Mouse (Mus musculus): ENCODE results near the gene Apon.
"Not testable (repeated sequence)": the region's sequence is repeated elsewhere in the genome, so short reads cannot be mapped to it uniquely, and the experiment has no call there.

Apon gene

DNA sequence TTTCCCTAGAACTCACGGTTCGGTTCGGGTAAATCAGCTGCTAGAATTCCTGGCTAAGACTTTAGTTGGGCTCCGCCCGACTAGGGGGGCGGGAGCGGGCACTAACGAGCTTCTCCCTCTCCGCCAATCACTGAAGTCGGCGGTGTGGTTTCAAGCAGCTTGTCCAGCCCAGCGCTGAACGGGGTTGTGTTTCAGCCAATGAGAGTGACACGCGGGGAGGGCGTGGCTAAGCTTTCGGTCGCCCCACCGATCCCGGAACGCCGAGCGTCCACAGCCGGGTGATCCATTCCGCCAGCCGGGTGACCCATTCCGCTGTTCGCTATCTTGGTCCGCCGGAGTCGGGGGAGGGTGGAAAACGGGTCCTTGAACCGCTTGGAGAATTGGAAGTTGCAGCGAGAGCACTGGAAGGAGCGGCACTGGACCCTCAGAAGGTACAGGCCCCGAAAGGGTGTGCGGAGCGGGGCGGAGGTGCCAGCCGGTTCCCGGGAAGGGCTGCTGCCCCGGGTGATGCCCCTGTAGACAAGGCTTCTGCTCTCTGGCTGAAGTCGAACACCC, 16.5 kb downstream of the Apon start, which contains the start of gene Stat2:
TSS of gene Stat2 (plus strand) at position 273 of the 555 bp plus-strand sequence.
- in situ Hi-C loops (cut with MboI; ENCODE audit: unreplicated experiment in 2 of 2), result no loop called here

DNA sequence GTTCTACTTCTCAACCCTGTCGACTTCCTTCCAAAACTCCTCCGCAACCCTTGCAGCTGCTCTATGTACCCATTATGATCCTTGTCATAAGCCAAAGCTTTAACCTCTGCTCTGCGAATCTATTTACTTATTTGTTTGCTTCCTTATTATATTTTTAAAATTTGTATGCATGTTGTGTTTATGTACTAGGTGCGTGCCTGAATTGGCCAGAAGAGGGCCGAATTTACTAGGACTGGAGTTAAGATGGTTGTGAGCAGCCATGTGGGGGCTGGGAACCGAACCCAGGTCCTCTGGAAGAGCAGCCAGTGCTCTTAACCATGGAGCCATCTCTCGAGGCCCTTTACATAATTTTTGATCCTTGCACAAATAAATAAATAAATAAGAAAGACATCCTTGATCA, 17.0 kb downstream of the Apon start:
- in situ Hi-C loops (cut with MboI; ENCODE audit: unreplicated experiment in 2 of 2), result no loop called here

DNA sequence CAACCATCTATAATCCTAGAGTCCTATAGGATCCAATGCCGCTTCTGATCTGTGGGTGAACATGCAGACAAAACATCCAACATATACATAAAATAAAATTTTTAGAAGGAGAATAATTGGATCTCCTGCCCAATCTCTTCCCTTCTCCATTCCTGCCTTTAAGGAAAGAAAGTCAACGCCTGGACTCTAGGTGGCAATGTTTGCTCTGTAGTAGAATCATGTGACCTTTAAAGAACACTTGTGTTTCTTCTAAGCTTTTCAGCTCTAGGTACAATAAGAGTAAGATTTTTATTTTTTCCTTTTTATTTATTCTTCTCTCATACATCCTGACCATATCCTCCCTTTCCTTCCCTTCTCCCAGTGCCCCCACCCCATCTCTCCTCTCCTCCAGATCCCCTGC, 18.0 kb downstream of the Apon start:
- in situ Hi-C loops (cut with MboI; ENCODE audit: unreplicated experiment in 2 of 2), result no loop called here

DNA sequence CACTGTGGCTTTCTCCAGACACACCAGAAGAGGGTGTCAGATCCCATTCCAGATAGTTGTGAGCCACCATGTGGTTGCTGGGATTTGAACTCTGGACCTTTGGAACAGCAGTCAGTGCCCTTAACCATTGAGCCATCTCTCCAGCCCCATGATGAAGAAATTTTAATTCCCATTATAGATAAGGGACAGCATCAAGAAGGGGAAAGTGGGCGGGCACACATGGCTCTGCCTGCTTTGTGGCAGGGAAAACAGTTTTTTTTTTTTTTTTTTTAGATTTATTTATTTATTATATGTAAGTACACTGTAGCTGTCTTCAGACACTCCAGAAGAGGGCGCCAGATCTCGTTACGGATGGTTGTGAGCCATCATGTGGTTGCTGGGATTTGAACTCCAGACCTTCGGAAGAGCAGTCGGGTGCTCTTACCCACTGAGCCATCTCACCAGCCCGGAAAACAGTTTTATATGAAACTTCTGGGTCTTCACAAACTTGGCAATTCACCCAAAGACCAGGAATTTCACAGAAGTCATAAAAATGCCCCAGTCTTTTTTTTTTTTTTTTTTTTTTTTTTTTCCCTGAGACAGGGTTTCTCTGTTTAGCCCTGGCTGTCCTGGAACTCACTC, 19.0 kb downstream of the Apon start:
- in situ Hi-C loops (cut with MboI; ENCODE audit: unreplicated experiment in 2 of 2), result not testable (repeated sequence)

DNA sequence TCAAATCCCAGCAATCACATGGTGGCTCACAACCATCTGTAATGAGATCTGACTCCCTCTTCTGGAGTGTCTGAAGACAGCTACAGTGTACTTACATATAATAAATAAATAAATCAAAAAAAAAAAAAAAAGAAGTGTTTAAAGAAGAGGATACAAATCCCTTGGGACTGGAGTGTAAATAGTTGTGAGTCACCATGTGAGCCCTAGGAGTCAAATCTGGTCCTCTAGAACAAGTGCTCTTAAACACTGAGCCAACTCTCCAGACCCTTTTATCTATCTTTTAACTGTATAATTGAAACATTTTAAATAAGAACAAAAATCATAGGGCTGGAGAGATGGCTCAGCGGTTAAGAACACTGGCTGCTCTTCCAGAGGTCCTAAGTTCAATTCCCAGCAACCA, 21.5 kb downstream of the Apon start:
- in situ Hi-C loops (cut with MboI; ENCODE audit: unreplicated experiment in 2 of 2), result not testable (repeated sequence)

DNA sequence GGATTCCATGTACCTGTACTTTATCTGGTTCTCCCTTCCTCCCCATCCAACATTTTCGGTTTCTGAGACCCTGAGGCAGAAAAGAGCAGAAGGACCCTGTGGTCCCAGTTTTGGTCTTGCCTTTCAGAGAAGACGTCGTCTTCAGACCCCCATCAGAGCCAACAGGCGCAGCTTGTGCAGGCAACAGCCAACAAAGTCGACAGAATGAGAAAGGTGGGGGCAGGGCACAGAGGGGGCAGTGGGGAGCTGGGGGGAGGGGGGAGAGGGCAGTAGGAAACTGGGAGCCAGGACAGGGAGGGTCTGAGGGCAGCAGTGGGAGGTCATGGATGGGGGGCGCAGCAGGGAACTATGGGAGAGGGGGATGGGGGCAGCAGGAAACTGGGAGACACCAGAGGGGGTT, 24.3 kb downstream of the Apon start:
- in situ Hi-C loops (cut with MboI; ENCODE audit: unreplicated experiment in 2 of 2), result no loop called here

DNA sequence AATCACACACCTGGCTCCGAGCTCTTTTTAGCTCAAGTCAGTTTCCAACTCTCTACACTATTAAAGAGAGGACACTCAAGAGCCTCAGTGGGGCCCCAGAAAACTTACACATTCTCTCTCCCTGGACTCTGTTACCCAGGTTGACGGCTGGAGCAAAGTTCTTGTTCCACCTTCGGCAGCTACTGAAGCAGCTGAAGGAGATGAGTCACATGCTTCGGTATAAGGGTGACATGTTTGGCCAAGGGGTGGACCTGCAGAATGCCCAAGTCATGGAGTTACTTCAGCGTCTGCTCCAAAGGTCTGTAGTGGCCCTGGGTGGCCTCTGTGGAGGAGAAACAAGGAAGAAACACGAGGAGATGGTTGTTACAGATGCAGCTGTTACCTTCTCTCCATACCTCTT, 27.0 kb downstream of the Apon start:
- in situ Hi-C loops (cut with MboI; ENCODE audit: unreplicated experiment in 2 of 2), result loop anchor here in 1 of 2 experiments (5.0 kb wide), 1 partner anchor 69 kb away; the partner anchor contains the start of gene Spryd4

DNA sequence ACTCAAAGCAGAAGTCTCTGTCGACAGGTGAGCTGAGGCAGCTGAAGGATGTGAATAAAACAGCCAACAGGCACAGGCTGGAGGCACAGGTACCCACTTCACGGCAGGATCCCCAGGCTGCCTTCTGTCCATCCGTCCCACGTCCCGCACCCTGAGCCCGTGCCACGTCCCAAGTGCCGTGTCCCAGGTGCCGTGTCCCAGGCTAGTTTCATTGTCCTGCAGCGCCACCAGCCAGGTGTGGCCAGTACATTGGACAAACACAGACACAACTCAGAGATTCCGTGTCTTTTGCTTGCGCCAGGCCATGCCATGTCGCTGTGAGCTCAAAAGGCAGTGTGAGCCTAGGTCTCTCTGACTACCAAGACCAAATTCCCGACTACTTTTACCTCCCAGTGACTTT, 27.8 kb downstream of the Apon start:
- in situ Hi-C loops (cut with MboI; ENCODE audit: unreplicated experiment in 2 of 2), result loop anchor here in 1 of 2 experiments (5.0 kb wide), 1 partner anchor 69 kb away; the partner anchor contains the start of gene Spryd4

DNA sequence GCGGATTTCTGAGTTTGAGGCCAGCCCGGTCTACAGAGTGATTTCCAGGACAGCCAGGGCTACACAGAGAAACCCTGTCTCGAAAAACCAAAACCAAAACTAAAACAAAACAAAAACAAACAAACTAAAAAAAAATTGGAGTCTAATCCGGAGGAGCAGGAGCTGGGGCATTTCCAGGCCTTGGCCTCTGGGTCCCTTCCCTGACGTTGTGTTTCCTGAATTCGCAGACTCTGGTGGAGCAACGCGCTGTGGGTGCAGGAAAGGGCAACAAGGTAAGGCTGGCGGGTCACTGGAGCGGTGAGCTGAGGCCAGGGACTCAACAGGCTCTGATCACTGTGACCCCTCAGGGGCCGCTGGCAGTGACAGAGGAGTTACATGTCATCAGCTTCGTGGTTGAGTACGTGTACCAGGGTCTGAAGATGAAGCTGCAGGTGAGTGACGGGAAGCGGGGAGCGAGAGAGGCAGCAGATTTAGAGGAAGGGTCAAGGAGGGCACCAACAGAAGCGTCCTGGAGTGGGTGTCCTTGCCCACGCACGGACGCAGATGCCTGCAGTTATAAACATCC, 29.1 kb downstream of the Apon start:
- in situ Hi-C loops (cut with MboI; ENCODE audit: unreplicated experiment in 2 of 2), result loop anchor here in 1 of 2 experiments (5.0 kb wide), 1 partner anchor 71 kb away; the partner anchor contains the start of gene Spryd4

DNA sequence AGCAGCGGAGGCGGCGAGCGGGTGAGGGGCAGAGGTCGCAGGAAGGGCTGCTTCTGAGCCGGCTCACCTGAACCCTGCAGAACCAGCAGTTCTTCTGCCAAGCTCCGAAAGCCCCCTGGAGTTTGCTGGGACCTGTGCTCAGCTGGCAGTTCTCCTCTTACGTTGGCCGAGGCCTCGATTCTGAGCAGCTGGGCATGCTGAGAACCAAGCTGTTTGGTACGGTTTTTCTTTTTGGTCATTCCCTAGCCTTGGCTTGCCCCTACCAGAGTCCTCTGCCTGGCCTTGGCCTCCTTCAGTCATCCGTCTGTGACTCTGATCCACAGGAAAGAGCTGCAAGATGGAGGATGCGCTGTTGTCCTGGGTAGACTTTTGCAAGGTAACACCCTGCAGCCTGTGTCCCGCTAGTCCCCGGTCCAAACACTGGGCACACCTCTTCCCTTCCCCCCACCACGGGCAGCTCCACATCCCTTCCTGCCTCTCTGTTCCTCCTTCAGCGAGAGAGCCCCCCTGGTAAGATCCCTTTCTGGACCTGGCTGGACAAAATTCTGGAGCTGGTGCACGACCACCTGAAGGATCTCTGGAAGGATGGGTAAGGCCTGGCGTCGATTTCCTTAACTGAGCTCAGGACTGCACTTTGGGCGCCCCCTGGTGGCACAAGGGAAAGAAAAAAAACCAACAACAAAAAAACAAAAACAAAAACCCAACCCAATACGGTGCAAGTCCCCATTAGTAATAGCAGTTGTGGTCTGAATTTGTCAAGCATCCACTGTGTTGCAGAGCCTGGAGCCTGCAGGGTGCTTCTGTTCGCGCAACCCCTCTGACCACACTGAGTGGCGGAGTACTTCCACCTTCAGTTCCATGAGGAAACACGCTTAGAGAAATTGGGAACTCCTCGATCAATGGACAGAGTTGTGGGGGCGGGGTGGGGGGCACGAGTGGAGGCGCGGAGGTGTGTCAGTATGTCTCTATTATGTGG, 30.0 kb downstream of the Apon start:
- in situ Hi-C loops (cut with MboI; ENCODE audit: unreplicated experiment in 2 of 2), result loop anchor here in 1 of 2 experiments (5.0 kb wide), 1 partner anchor 72 kb away; the partner anchor contains the start of gene Spryd4

DNA sequence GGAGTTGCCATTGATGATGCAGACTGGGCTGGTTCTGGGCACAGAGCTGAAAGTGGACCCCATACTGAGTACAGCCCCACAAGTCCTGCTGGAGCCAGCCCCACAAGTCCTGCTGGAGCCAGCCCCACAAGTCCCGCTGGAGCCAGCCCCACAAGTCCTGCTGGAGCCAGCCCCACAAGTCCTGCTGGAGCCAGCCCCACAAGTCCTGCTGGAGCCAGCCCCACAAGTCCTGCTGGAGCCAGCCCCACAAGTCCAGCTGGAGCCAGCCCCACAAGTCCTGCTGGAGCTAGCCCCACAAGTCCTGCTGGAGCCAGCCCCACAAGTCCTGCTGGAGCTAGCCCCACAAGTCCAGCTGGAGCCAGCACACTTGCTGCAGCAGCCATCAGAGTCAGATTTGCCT, 36.7 kb downstream of the Apon start:
- in situ Hi-C loops (cut with MboI; ENCODE audit: unreplicated experiment in 2 of 2), result not testable (repeated sequence)

DNA sequence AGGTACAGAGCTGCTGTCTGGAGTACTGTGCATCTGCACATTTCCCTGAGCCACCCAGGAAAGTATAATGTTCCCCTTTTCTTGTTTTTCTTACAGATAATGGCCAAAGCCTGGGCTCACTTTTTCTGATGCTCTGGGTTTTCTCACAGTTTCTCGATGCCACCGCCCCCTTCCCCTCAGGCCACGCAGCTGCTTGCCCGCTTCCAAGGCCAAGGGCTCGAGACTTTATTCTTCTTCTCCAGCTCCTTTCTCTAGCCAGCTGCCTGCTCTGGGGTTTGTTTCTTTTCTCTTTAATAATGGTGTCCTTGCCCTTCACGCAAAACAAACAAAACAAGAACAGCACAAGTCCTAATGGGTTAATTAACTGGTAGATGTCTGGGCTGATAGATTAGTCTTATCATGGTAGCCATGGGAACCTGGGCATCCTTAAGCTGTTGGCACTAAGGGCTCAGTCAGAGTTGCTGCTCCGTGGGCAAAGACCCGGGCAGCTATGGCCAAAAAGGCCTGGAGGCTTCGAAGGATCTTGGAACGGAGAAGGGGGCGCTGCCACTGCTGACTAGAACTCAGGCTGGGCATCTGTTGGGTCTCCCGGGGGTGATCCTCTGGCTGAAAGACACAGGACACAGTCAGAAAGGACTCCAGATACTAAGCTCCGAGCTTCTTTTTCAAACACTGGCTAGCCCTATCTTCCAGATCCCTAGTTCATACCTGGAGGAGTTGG, 42.6 kb downstream of the Apon start:
- in situ Hi-C loops (cut with MboI; ENCODE audit: unreplicated experiment in 2 of 2), result no loop called here

DNA sequence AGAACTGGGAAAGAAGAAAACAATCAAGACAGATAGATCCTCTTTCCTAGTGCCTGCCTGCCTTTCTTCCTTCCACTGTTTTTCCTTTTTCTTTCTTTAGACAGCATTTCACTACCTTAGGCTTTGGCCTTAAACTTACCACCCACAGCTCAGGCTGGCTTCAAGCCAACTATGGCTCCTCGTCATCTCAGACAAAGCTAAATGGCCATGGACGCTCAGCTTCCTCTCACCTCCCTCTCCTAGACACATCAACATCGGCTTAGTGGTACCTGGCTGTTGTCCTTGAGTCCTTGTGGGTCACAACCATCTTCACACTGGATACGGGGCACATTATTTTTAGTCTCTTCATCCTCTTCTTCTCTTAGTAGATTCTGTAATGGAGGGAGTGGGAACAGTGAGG, 43.3 kb downstream of the Apon start:
- in situ Hi-C loops (cut with MboI; ENCODE audit: unreplicated experiment in 2 of 2), result no loop called here

DNA sequence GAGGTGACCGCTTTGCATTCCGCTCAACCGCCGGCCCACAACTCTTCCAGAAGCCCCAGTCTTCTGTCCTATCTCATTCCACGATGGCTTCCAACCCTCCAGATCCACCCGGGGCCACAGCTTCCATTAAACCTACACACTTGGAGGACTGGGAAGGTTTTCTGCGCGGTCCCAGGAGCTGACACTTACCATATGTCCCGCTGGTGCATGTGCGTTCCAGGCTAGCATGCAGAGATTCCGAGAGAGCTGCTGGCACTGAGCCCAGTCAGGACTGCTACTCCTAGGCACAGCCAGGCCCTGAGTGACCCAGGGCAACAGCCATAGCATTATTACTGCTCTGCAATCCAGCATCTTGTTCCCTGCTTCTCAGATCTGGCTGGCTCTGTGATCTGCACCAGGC, 43.7 kb downstream of the Apon start:
- in situ Hi-C loops (cut with MboI; ENCODE audit: unreplicated experiment in 2 of 2), result no loop called here

DNA sequence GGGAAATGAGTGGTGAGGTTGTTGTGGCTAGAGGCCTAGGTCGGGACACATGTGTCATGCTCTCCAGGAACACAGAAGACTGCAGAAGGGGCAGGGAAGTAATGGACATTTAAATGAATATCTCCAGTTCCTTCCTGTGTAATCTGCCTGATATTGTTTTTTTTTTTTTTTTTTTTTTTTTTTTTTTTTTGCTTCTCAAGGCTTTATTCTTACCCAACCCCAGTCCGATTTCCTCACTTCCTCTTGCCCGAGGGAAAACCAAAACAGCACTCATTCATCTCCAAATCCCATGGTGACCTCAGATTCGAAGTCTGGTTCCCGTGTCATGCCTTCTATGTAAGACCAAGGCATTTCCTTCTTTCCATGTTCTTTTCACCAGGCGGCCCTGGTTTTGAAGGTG, 44.3 kb downstream of the Apon start:
- in situ Hi-C loops (cut with MboI; ENCODE audit: unreplicated experiment in 2 of 2), result no loop called here

DNA sequence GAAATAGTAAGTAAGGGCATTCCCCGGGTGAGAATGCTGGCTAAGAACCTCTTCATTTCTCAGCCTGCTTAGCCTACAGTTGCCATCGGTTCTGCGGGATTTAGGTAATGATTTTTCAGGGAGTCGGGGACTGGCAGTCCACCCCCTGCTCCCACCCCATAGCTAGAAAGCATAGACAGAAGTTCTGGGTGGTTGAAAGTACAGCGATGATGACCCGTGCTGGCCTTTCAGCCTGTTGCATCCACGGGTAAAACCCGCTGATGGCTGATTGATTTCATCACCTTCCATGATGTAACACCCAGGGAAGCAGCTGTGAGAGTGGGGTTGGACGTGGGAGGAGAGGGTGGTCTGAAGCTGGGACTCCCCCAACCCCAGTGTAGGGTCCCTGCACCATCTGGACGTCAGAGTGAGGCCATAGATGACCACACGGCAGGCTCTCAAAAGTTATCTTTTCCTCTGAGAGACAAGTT, 44.8 kb downstream of the Apon start, which contains the start of gene Il23a:
TSS of gene Il23a (minus strand) at position 51 of the 470 bp plus-strand sequence.
- in situ Hi-C loops (cut with MboI; ENCODE audit: unreplicated experiment in 2 of 2), result no loop called here

DNA sequence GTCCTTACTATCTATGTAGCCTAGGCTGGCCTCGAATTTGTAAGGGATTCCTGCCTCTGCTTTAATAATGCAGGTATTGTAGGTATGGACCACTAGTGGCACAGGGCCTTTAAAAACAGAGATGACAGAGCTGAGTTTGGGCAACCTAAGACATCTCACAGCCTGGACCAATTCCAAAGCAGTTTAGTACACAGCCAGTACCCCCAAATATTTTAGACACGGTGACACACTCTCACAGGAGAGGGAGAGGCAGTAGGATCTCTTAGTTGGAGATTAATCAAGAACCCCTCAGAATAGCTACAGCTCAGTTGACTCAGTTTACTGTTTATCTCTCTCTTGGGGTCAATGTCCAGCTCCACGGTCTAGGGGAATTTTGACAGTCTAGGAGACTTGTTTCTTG, 48.5 kb downstream of the Apon start:
- in situ Hi-C loops (cut with MboI; ENCODE audit: unreplicated experiment in 2 of 2), result no loop called here

DNA sequence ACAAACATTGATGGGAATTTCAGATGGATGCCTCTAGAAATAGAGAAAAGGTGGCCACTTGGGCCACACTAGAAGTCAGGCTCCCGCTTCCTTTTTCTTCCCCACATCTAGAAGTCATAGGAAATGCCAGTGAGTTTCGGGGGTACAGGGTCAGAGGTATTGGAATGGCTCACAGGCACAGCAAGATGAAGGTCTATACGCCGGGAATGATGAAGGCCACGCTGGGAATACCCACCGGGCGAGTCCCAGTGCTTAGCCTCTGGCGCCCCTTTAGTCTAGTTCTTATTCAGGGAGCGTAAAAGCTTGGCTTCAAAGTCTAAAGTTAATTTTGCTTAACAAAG, 48.9 kb downstream of the Apon start:
- in situ Hi-C loops (cut with MboI; ENCODE audit: unreplicated experiment in 2 of 2), result no loop called here

DNA sequence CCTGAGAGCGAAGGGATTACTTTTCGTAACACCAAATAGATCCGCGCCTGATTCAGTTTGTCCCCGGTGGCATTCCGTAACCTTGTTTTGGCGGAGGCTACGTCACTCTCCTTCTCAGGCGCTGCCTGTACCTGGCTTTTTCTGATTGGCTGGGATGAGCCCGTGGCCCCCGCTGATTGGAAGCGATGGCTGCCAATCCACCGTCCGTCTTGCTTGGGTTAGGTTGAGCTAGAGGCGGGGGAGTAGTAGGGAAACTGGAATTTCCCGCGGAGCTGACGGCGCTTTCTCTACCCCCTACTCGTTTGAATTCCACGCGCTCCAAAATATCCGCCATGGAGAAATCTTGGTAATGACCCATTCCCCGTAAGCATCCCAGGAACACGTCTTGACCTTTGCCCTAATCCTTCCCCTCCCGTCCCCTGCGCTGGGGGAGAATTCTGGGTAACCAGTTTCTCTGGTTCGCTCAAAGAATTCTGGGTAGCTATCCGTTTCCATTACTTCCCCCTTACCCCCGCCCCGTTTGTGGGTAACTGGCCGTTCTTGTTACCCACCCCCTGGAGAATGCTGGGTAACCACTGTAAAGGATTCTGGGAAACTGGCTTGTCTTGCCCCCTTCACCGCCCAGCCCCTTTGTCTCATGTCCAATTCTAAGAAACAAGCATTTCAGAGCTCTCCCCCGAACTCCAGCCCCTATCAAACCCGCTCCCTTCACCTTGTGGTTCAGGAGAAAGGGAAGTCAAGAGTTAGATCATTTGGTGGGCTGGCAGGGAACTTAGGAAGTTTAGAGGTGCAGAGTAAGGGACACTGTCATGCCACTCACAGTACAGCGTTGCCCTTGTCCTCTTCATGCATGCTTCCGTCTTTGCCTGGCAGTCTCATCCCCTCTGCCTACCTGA, 49.5 kb downstream of the Apon start, which contains the start of gene Pan2:
TSS of gene Pan2 (plus strand) at position 210 of the 896 bp plus-strand sequence.
- in situ Hi-C loops (cut with MboI; ENCODE audit: unreplicated experiment in 2 of 2), result no loop called here
